Mouse (Mus musculus) olfactory bulb, adult 2 months (tissue): ENCODE data around the gene Ets1. TPM values are rescaled to one million over a fixed set of nuclear protein-coding genes. Genes with fewer than 3 reads are reported as not detected.
A peak's percentile ranks its signal among the peaks of the same experiment; 100 is the strongest.

Experiments
- H3K27ac ChIP-seq: fragments of 200-500 bp; 2 replicates; pipeline ENCODE4 v1.5.1; 2012; ENCODE audit warnings: low read depth, low read length; ENCODE audit not compliant: insufficient read depth
- H3K4me1 ChIP-seq: fragments of 200-500 bp; 2 replicates; pipeline ENCODE4 v1.6.1; 2012; ENCODE audit warnings: low read length; ENCODE audit not compliant: control insufficient read depth, insufficient read depth
- H3K4me3 ChIP-seq: fragments of 200-500 bp; 2 replicates; pipeline ENCODE4 v1.5.1; 2012; ENCODE audit warnings: mild to moderate bottlenecking, low read depth, low read length, moderate library complexity; ENCODE audit not compliant: insufficient read depth
- CTCF ChIP-seq: fragments of 200-500 bp; IDR thresholded peaks from 2 replicates; pipeline ENCODE4 v1.5.1; 2012; ENCODE audit warnings: low read depth, mild to moderate bottlenecking, low read length, moderate library complexity; ENCODE audit not compliant: insufficient read depth
- POLR2A ChIP-seq: fragments of 200-500 bp; IDR thresholded peaks from 2 replicates; pipeline ENCODE4 v1.6.1; 2012; ENCODE audit warnings: mild to moderate bottlenecking, low read depth, low read length, moderate library complexity; ENCODE audit not compliant: insufficient read depth
- WGBS: fragments of 180-500 bp; shearing (Covaris S2); methylation state at CpG from one replicate; pipeline ENCODE4 v1.1.7; 2018; 5-methylcytosine and 5-hydroxymethylcytosine counted together
- polyA plus RNA-seq: library from polyadenylated mRNA; stranded (reverse); fragments of >200 nt; gene quantifications from 2 replicates; pipeline ENCODE4 v1.2.4, GENCODE M21; 2012; ENCODE audit warnings: low replicate concordance; ENCODE audit not compliant: missing spikeins, insufficient read depth, insufficient read length

Ets1 gene
- polyA plus RNA-seq, 1 experiment, result 306 TPM

DNA sequence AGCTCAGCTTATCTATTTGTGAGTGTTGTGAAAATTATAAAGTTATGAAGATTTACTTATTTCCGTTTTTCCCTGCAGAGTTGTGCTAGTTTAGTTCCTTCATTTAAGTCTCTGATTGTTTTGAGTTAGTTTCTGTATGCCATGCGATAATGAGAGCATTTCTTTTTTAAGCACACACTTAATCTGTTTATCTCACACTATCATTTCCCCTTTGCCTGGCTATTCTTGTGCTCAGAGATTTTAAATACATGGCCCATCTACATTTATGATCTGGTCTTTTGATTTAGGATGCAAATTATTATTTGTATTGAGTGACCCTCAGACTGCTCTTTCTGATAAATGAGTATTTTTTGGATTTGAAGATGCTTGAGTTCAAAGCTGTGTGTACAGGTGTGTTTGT lies 44.2 kb downstream of the Ets1 start:
- Histone ChIP-seq H3K27ac (no peak overlapping the region), H3K4me1 (peaks cover 3% of the 10 kb centered on the region; the same call in 1 of the 2 replicates), H3K4me3 (no peak overlapping the region)
- TF ChIP-seq CTCF, result no peak
- TF ChIP-seq POLR2A, result no peak
- 87% methylated on average over 2 of the region's 2 CpGs for WGBS

DNA sequence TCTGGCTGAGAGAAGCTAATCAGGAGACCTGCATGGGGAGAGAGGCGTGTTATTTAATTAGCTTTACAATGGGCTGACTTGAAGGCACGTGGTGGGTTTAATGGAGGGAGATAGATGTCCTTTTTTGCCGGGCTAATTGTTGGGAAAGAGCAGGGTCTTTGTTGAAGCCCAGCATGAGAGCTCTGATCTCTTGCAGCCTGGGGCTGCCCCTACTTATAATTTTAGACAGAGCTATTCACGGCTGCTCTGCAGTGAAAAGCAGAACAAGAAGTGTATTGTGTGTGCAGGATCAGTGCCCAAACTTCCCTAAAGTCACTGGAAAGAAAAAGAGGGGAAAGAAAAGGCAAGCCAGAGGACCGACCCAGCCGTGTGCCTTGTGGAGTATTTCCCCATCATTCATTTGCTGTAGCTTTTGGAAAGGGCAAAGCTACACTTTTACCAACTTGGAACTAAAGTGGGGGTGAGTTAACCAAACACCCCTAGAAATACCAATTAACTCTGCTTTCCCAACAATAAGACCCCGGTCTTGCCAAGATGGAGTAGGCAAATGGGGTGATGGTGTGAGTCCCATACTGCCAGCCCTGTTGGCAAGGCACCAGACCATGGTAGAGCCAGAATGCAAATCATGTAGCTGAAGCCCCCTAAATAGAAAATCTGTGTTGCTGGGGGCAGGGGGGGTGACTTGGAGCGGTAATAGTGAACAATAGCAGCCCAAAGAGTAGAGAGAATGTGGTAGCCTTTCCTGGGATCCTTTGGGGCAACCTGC lies 50.0 kb downstream of the Ets1 start:
- no peak overlapping the region for H3K4me3 ChIP-seq
- no peak for TF ChIP-seq CTCF
- no peak for TF ChIP-seq POLR2A
- no peaks in the 10 kb centered on the region for H3K4me1 ChIP-seq
- WGBS, result 28% methylated on average over 8 of the region's 8 CpGs
- no peak overlapping the region for H3K27ac ChIP-seq

DNA sequence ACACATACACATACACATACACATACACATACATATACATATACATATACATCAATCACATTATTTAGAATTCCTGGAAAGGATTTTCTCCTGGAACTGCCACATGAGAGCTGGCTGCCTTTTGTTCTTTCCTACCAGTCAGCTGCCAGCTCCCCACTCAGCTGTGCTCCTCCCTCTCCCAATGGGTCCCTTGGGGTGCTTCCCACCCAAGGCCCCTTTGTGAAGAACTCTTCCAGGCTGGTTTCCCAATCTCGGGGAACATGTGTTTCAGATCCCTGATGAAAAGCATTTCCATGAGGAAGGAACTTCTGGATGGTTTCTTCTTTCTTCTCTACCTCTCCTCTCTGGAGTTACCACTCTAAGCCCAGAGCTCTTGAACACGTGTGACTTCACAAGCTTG lies 52.3 kb downstream of the Ets1 start:
- H3K27ac ChIP-seq, result no peak overlapping the region
- TF ChIP-seq CTCF (no peak), POLR2A (no peak)
- 50% methylated on average over 2 of the region's 2 CpGs for WGBS
- no peaks in the 10 kb centered on the region for H3K4me1 ChIP-seq
- H3K4me3 ChIP-seq, result no peak overlapping the region

DNA sequence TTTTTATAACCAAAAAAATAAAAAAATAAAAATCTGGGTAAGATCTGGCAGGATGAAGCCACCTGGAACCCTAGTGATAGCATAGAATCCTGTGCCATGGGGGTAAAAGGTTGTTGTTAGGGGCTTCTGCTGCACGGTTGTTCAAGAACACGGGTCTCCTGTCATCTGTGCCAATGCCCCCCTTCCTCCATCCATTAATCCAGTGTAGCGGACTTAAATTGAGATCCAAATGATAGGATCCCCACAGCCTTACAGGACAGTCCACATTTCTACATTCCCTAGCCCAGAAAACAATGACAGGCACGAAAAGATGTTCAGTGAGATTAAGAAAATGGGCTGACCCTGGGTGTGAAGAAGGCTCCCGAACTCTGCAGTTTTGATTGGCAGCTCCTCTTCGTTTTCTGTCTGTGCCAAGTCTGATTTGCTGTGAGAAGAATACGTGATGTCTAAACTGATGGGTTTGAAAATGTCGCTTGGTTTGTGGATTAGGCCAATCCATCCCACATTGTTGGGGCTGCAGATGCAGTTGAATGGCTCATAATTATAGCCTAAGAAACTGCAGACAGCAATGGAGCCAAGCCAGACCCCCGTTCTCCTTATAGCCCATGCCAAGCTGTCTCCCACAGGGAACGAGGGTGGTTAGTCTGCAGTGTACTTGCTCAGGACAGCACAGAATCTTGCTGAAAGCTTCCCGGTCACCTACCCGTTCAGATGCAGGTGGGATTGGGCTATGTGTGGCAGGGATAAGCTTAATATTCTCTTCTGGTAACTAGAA lies 55.3 kb downstream of the Ets1 start:
- 37% methylated on average over 12 of the region's 12 CpGs for WGBS
- Histone ChIP-seq H3K27ac (no peak overlapping the region), H3K4me1 (0 out of 2 replicates have a peak, but pooled peaks cover 4% of the 10 kb centered on the region), H3K4me3 (no peak overlapping the region)
- TF ChIP-seq CTCF (no peak), POLR2A (no peak)

DNA sequence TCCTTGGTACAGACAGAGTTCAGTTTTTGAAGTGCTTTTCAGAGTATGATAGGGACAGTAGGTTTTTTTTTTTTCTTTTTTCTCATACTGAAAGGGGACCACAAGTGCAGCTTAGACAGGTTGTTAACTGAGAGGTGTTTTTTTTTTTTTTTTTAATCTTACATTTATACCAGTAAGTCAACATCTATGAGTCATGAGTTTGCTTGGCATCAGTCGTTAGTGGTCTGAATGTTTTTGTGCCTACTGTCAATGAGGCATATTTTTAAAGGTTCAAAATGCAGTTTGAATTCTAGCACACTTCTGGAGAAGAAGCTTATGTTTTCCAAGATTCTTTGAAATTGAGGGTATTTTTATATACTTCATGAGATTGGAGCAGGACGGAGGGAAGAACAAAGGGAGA lies 56.9 kb downstream of the Ets1 start:
- Histone ChIP-seq H3K27ac (no peak overlapping the region), H3K4me3 (no peak overlapping the region), H3K4me1 (0 out of 2 replicates have a peak, but pooled peaks cover 4% of the 10 kb centered on the region)
- TF ChIP-seq CTCF, result no peak
- TF ChIP-seq POLR2A, result no peak
- WGBS, result 86% methylated on average over 2 of the region's 2 CpGs

DNA sequence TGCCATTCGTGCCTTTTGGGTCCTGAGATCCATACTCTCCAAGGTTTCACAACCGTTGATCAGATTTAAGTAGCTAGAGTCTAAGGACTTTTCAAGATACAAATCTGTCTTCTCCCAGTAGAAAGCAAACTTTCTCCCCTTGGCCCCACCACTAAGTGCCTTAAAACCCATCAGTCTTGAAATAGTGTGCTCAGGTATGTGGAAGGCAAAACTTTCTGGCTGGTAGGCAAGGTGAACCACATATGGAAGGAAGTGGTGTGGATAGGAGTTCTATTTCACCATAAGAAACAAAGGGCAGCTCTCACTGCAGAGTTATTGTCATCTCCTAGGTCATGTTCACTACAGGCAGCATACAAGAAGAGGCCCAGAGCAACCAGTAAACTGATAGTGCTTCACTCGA lies 57.4 kb downstream of the Ets1 start:
- Histone ChIP-seq H3K27ac (no peak overlapping the region), H3K4me3 (no peak overlapping the region), H3K4me1 (0 out of 2 replicates have a peak, but pooled peaks cover 4% of the 10 kb centered on the region)
- TF ChIP-seq POLR2A (no peak), CTCF (no peak)
- 90% methylated on average over 3 of the region's 3 CpGs for WGBS

DNA sequence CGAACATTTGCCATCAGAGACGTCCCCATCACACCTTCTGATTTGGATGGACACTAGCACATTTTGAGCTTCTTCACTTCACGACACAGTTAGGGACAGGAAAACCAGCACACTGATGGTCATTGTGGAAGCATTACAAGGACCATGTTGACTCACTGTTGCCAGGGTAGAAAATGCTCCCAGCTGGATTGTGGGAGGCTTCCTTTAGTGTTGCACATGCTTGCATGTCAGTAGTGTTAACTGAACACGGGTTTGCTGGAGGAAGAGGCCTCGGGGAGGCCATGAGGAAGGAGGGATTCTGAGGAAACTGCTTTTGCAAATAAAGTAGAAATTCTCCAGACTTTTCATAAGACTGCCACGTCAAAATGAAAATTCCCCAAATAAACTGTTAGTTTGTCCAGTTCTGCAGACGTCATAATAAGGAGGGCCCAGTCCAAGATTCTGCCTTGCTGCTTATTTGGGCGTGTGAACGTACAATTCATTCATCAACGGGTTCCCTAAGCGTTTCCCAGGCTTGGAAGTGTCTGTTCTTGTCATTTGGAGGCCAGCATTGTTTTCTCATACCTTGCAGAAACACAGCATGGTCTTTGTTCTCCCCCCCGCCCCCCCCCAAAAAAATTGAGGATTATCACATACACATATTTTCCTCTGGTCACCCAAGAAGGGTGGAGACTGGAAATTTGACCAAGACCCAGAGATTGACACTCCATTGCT lies 58.2 kb downstream of the Ets1 start:
- Histone ChIP-seq H3K4me3 (no peak overlapping the region), H3K27ac (no peak overlapping the region), H3K4me1 (0 out of 2 replicates have a peak, but pooled peaks cover 4% of the 10 kb centered on the region)
- TF ChIP-seq POLR2A, result no peak
- TF ChIP-seq CTCF, result no peak
- 68% methylated on average over 12 of the region's 12 CpGs for WGBS

DNA sequence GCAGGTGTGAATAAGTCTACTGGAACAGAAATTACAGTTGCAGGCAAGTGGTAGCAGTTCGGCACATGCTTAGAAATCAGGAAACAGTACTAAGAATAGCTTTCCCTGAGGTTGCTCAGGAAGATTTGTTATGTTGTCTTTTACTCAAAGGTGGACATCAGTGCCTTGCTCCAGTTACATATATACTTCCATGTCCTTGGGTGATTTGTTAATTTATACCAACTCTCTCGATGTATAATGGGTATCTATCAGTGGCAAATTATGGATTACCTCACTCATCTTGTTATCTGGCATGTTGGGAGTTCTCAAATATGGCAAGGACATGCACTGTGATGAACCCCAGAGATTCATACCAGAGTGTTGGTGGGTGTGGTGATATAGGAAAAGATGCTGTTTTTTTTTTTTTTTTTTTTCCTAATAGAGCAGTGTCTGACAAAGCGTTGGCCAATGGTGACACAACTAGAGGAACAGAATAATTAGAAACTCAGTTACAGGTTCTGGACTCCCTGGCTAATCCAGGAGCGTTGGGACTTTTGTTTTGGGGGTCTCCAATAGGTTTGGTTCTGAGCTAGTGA lies 59.0 kb downstream of the Ets1 start:
- Histone ChIP-seq H3K4me1 (0 out of 2 replicates have a peak, but pooled peaks cover 4% of the 10 kb centered on the region), H3K27ac (no peak overlapping the region), H3K4me3 (peak overlapping the region; percentile 70)
- TF ChIP-seq CTCF (no peak), POLR2A (no peak)
- 38% methylated on average over 4 of the region's 4 CpGs for WGBS
